Mouse (Mus musculus): ENCODE measurements around the gene Obscn. TPM values are rescaled to one million over a fixed set of nuclear protein-coding genes. Genes with fewer than 3 reads are reported as not detected.

Gene Obscn
- polyA plus RNA-seq, 1 experiment from 2014 or later: 1.0 TPM

DNA sequence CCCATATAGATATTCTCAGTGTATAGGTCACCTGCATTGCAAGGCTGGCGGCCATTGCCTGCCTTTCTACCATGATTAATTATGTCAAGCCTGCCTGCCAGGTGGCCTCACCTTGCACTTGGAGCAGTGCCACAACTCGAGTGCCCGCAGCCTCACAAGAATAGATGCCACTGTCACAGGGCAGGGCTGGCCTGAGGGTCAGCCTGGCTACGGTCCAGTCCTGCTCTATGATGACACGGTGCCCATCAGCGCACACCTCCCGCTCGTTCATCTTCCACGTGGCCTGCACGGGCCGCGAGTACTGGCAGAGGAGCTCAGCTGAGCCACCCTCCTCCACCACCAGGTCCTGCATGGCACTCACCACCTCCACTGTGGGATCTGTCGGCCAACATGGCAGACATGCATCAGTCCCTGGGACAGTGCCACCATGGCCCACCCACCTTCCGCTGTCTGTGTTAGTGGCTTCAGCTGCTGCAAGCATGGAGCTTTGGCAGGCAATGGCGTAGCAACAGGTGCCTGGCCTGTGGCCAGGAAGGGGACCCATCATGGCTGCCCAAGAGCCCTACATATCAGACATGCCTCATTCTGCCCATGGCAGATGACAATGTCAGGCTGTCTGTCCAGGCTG, 91.4 kb downstream of the Obscn start:
- Histone ChIP-seq H3K36me3 (ENCODE audit: control insufficient read depth, insufficient read depth, low read length) (no peaks in the 10 kb centered on the region), H3K4me3 (ENCODE audit: low read length) (no peak overlapping the region), H3K9ac (ENCODE audit: low read depth, low read length) (no peak overlapping the region), H3K4me1 (ENCODE audit: control insufficient read depth, insufficient read depth, low read length) (no peaks in the 10 kb centered on the region), H3K4me2 (ENCODE audit: low read depth, low read length) (no peak overlapping the region), H3K9me3 (ENCODE audit: control insufficient read depth, low read length) (no peaks in the 10 kb centered on the region; the same call in 1 of the 2 replicates), H3K27me3 (replicated peaks; ENCODE audit: control insufficient read depth, insufficient read depth, low read length) (no peaks in the 10 kb centered on the region), H3K27ac (ENCODE audit: low read length) (no peak overlapping the region)
- no peak for ATAC-seq
- WGBS: 90% methylated on average over 15 of the region's 15 CpGs

DNA sequence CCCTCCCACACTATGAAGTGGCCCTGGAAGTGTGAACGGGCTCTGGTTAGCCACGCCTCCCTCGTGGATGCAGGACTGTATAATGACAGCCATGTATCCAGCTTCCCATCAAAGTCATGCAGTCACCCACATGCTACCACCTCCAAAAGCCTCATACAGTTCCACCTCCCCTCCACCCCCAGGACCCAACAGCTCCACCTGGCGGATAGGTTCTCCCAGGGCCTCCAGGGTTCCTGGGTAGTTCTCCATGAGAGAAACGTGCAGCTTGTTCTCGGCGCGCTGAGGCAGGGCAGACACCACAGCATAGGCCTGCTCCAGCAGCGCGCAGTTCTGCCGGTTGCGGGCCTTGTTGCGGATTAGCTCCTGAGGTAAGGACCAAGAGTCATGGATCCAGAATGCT, 107.2 kb downstream of the Obscn start:
- no peak for ATAC-seq
- H3K9ac ChIP-seq (ENCODE audit: low read depth, low read length): no peak overlapping the region
- H3K27ac ChIP-seq (ENCODE audit: low read length): no peak overlapping the region
- no peak overlapping the region for H3K4me3 ChIP-seq (ENCODE audit: low read length)
- H3K27me3 ChIP-seq (replicated peaks; ENCODE audit: control insufficient read depth, insufficient read depth, low read length): no peaks in the 10 kb centered on the region
- no peaks in the 10 kb centered on the region for H3K9me3 ChIP-seq (ENCODE audit: control insufficient read depth, low read length)
- H3K4me2 ChIP-seq (ENCODE audit: low read depth, low read length): no peak overlapping the region
- no peaks in the 10 kb centered on the region for H3K36me3 ChIP-seq (ENCODE audit: control insufficient read depth, insufficient read depth, low read length)
- H3K4me1 ChIP-seq (ENCODE audit: control insufficient read depth, insufficient read depth, low read length): no peaks in the 10 kb centered on the region
- WGBS: 87% methylated on average over 13 of the region's 13 CpGs

DNA sequence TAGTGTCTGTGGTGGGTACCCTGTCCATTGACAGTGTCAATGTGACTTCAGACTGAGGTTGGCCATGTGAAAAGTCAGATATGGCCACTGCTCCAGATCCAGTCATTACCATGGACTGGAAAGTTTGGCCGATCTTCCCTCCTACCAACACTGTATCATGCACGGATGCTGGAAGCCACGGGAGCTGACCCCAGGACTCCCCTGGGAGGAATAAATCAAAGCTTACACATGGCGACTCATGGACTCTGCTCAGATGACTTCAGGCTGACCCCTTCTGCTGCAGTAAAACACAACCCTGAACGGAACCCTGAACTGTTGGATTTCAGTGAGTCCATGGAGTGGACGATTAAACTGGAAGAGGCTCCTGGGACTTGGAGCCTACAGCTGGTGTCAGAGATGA, 109.8 kb downstream of the Obscn start:
- Histone ChIP-seq H3K36me3 (ENCODE audit: control insufficient read depth, insufficient read depth, low read length) (no peaks in the 10 kb centered on the region), H3K4me3 (ENCODE audit: low read length) (no peak overlapping the region), H3K9ac (ENCODE audit: low read depth, low read length) (no peak overlapping the region), H3K9me3 (ENCODE audit: control insufficient read depth, low read length) (no peaks in the 10 kb centered on the region), H3K4me2 (ENCODE audit: low read depth, low read length) (no peak overlapping the region), H3K27ac (ENCODE audit: low read length) (no peak overlapping the region), H3K27me3 (replicated peaks; ENCODE audit: control insufficient read depth, insufficient read depth, low read length) (no peaks in the 10 kb centered on the region; the same call in 1 of the 2 replicates), H3K4me1 (ENCODE audit: control insufficient read depth, insufficient read depth, low read length) (0 out of 2 replicates have a peak, but pooled peaks cover 2% of the 10 kb centered on the region)
- ATAC-seq: no peak
- 63% methylated on average over 6 of the region's 6 CpGs for WGBS

DNA sequence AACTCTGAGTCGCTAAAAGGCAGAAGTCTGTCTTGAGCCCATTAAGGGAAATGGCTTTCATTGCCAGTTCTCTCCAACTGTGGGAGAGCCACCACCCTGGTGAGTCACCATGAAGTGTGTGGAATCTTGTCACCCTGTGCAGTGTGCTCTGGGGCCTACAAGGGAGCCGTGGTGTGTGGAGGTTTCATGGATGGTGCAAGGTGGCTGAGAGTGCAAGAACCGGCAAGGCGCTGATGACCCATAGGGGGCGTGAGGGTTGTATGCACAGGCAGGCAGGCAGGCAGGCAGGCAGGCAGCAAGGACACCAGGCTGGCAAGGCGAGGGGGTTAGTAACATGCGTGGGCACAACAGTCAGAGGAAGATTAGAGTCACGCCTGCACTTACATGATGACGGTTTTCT, 121.2 kb downstream of the Obscn start:
- H3K36me3 ChIP-seq (ENCODE audit: control insufficient read depth, insufficient read depth, low read length): no peaks in the 10 kb centered on the region
- no peaks in the 10 kb centered on the region for H3K9me3 ChIP-seq (ENCODE audit: control insufficient read depth, low read length)
- WGBS: 31% methylated on average over 9 of the region's 9 CpGs
- H3K4me1 ChIP-seq (ENCODE audit: control insufficient read depth, insufficient read depth, low read length): no peaks in the 10 kb centered on the region
- no peak overlapping the region for H3K4me3 ChIP-seq (ENCODE audit: low read length)
- no peak overlapping the region for H3K4me2 ChIP-seq (ENCODE audit: low read depth, low read length)
- H3K27me3 ChIP-seq (replicated peaks; ENCODE audit: control insufficient read depth, insufficient read depth, low read length): no peaks in the 10 kb centered on the region
- ATAC-seq: no peak
- H3K9ac ChIP-seq (ENCODE audit: low read depth, low read length): no peak overlapping the region
- H3K27ac ChIP-seq (ENCODE audit: low read length): no peak overlapping the region

DNA sequence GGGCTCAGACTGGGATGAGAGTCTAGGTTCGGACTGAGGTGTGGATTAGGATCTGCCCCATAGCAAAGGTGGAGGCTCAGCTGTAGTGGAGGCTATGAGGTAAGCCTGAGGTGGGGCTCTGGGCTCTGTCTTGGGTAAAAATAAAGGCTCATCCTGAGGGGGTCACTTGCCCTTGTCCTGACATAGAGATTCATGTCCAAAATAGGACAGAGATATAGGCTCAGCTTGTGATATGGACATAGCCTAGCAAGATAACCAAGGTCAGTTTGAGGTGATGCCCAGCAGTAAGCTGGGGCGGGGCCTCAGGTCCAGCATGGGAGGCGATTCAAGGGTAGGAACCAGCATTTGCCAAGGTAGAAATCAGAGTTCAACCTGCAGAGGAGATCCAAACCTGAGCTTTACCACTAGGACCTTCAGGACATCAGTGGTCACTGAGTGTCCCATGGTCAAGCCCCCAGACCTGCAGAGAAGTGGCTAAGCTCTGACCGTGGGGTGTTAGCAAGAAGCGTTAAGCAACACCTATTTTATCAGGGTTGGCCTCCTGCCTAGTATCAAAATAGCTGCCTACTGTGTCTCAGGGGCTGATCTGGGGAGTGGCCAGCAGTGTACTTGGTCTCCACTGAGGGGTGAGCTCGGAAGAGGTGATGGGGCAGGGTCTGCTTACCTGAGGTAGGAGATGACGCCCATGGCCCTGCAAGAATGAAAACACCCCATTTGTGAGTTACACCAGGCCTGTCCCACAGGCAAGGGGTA, 133.7 kb downstream of the Obscn start:
- Histone ChIP-seq H3K27me3 (replicated peaks; ENCODE audit: control insufficient read depth, insufficient read depth, low read length) (no peaks in the 10 kb centered on the region), H3K27ac (ENCODE audit: low read length) (no peak overlapping the region), H3K4me3 (ENCODE audit: low read length) (no peak overlapping the region), H3K4me2 (ENCODE audit: low read depth, low read length) (no peak overlapping the region), H3K36me3 (ENCODE audit: control insufficient read depth, insufficient read depth, low read length) (no peaks in the 10 kb centered on the region), H3K4me1 (ENCODE audit: control insufficient read depth, insufficient read depth, low read length) (no peaks in the 10 kb centered on the region; the same call in 1 of the 2 replicates), H3K9me3 (ENCODE audit: control insufficient read depth, low read length) (no peaks in the 10 kb centered on the region), H3K9ac (ENCODE audit: low read depth, low read length) (no peak overlapping the region)
- 75% methylated on average over 7 of the region's 7 CpGs for WGBS
- ATAC-seq: no peak

DNA sequence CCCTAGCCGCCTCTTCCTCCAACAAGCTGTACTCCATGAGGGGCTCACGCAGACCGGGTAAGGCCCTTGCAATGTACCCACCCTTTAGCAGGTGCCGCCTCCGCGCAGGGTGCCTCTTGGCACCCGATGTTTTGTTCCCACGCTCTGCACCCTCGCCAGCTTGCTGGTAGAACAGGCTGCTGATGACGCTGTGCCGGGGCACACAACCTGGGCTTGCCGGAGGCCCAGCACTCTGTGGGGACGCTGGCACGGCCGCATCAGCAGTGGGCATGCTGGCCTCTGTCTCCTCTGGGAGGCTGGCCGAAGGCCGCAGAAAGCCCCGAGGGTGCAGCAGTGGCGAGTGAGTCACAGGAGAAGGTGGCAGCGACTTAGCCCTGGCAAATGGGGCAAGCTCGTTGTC, 135.6 kb downstream of the Obscn start:
- Histone ChIP-seq H3K4me3 (ENCODE audit: low read length) (no peak overlapping the region), H3K27me3 (replicated peaks; ENCODE audit: control insufficient read depth, insufficient read depth, low read length) (no peaks in the 10 kb centered on the region), H3K4me2 (ENCODE audit: low read depth, low read length) (no peak overlapping the region), H3K27ac (ENCODE audit: low read length) (no peak overlapping the region), H3K9ac (ENCODE audit: low read depth, low read length) (no peak overlapping the region), H3K9me3 (ENCODE audit: control insufficient read depth, low read length) (no peaks in the 10 kb centered on the region), H3K4me1 (ENCODE audit: control insufficient read depth, insufficient read depth, low read length) (no peaks in the 10 kb centered on the region; the same call in 1 of the 2 replicates), H3K36me3 (ENCODE audit: control insufficient read depth, insufficient read depth, low read length) (no peaks in the 10 kb centered on the region)
- 91% methylated on average over 21 of the region's 21 CpGs for WGBS
- ATAC-seq: no peak

DNA sequence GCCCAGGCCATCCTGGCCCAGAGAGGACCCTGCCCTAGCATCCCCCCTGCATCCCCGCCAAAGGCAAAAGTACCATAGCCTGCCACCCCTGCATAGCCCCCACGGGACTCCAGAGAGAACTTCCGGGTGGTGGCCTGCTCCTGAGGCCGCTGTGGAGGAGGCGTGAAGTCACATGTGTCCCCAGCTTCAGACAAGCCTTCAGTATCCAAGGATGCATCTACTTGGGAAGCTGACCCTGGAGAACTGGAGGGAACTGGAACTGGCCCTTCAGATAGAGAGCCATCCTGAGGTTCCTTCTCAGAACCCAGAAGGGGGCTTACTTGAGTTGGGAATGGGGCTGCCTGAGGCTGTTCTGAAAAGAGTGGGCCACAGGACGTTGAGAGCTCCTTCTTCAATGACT, 136.4 kb downstream of the Obscn start:
- 75% methylated on average over 6 of the region's 6 CpGs for WGBS
- ATAC-seq: no peak
- no peak overlapping the region for H3K4me2 ChIP-seq (ENCODE audit: low read depth, low read length)
- no peaks in the 10 kb centered on the region for H3K36me3 ChIP-seq (ENCODE audit: control insufficient read depth, insufficient read depth, low read length)
- H3K4me3 ChIP-seq (ENCODE audit: low read length): no peak overlapping the region
- H3K9ac ChIP-seq (ENCODE audit: low read depth, low read length): no peak overlapping the region
- no peak overlapping the region for H3K27ac ChIP-seq (ENCODE audit: low read length)
- H3K27me3 ChIP-seq (replicated peaks; ENCODE audit: control insufficient read depth, insufficient read depth, low read length): no peaks in the 10 kb centered on the region
- no peaks in the 10 kb centered on the region for H3K9me3 ChIP-seq (ENCODE audit: control insufficient read depth, low read length)
- H3K4me1 ChIP-seq (ENCODE audit: control insufficient read depth, insufficient read depth, low read length): peaks cover 1% of the 10 kb centered on the region; the same call in 1 of the 2 replicates

DNA sequence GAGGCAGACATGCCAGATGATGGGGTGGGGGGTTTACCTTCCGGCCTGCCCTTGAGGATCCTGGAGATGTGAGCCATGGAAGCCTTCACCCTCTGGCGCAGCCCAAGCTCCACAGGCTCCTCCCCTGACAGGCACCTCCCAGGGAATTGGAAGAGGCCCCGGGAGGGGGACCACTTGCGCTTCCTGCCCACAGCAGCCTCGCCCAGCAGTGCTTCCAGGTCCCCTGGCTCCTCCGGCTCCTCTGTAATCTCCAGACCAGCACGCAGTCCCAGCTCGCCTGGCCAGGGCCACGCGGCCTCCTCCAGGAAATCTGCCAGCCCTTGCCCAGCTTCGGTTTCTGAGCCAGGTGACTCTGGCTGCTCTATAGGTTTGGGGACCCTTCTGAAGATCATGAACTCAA, 137.0 kb downstream of the Obscn start:
- Histone ChIP-seq H3K36me3 (ENCODE audit: control insufficient read depth, insufficient read depth, low read length) (no peaks in the 10 kb centered on the region), H3K9ac (ENCODE audit: low read depth, low read length) (no peak overlapping the region), H3K4me3 (ENCODE audit: low read length) (no peak overlapping the region), H3K27me3 (replicated peaks; ENCODE audit: control insufficient read depth, insufficient read depth, low read length) (no peaks in the 10 kb centered on the region), H3K9me3 (ENCODE audit: control insufficient read depth, low read length) (no peaks in the 10 kb centered on the region), H3K4me2 (ENCODE audit: low read depth, low read length) (no peak overlapping the region), H3K4me1 (ENCODE audit: control insufficient read depth, insufficient read depth, low read length) (peaks cover 4% of the 10 kb centered on the region; the same call in 1 of the 2 replicates), H3K27ac (ENCODE audit: low read length) (no peak overlapping the region)
- WGBS: 40% methylated on average over 11 of the region's 11 CpGs
- peak; percentile 55 for ATAC-seq

DNA sequence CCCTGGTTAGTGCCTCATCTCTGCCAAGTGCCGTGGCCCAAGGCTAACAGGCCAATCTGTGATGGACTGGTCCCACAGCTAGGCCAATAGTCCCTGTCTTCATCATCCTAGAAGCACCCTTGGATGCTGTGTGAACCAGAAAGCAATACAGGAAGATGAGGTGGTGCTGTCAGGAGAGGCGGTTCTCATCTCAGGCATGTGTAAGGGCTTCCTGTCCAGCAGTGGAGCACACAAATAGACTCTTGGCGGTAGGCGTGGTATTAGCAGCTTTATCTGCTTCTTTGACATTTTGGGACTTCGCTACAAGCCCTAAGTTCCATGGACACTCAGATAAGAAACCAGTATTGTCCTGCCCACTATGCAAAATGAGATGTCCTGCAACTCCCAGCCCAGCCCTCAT, 138.7 kb downstream of the Obscn start:
- Histone ChIP-seq H3K36me3 (ENCODE audit: control insufficient read depth, insufficient read depth, low read length) (no peaks in the 10 kb centered on the region), H3K27me3 (replicated peaks; ENCODE audit: control insufficient read depth, insufficient read depth, low read length) (no peaks in the 10 kb centered on the region), H3K9ac (ENCODE audit: low read depth, low read length) (no peak overlapping the region), H3K4me2 (ENCODE audit: low read depth, low read length) (no peak overlapping the region), H3K9me3 (ENCODE audit: control insufficient read depth, low read length) (no peaks in the 10 kb centered on the region), H3K4me3 (ENCODE audit: low read length) (no peak overlapping the region), H3K4me1 (ENCODE audit: control insufficient read depth, insufficient read depth, low read length) (peaks cover 4% of the 10 kb centered on the region; the same call in 1 of the 2 replicates), H3K27ac (ENCODE audit: low read length) (no peak overlapping the region)
- WGBS: 81% methylated on average over 5 of the region's 5 CpGs
- ATAC-seq: no peak
